Mouse (Mus musculus): ENCODE data around the gene 3110001I22Rik. TPM values are rescaled to one million over a fixed set of nuclear protein-coding genes. Genes with fewer than 3 reads are reported as not detected.

The 3110001I22Rik gene
- total RNA-seq, 2 experiments from 2014 or later: 4.7 to 10.7 TPM

DNA sequence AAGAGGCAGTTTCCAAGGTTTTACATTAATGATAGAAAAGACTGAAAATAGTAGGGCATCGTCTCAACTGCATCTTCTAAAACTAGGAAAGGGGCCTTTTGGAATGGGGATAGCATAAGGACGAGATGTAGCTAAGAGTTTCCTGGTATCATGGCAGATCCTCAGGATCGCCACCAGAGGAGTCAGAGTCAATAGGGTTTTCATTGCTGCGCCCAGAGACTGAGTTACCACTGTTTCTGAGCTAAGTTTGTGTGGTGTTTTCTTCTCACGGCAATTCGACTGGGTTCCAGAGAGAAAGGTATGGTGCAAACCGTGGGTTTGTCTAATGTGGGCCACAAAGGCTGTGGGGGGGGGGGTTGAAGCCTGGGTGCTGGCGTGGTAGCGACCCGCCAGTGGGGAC, 32.9 kb downstream of the 3110001I22Rik start:
- no peak for ATAC-seq (replicated peaks; ENCODE audit: low FRiP score, low TSS enrichment, poor library complexity, severe bottlenecking)

DNA sequence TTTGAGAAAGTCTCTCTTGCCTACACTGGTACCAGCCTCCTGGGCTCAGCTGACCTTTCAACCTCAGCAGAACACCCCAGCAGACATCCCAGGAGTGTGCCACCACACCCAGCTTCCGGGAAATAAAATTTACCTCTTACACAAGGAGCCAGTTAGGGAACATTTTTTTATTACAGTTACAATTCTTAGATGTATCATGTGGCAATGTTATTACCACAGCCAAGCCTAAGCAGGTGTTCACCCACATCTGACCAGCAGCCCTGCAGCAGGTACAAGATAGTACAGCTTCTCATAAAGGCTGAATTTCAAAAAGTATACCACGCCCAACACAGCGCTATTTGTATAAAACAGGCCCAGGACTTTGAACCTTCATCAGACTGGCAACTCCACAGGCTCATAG, 43.2 kb downstream of the 3110001I22Rik start:
- no peak for ATAC-seq (replicated peaks; ENCODE audit: low FRiP score, low TSS enrichment, poor library complexity, severe bottlenecking)

DNA sequence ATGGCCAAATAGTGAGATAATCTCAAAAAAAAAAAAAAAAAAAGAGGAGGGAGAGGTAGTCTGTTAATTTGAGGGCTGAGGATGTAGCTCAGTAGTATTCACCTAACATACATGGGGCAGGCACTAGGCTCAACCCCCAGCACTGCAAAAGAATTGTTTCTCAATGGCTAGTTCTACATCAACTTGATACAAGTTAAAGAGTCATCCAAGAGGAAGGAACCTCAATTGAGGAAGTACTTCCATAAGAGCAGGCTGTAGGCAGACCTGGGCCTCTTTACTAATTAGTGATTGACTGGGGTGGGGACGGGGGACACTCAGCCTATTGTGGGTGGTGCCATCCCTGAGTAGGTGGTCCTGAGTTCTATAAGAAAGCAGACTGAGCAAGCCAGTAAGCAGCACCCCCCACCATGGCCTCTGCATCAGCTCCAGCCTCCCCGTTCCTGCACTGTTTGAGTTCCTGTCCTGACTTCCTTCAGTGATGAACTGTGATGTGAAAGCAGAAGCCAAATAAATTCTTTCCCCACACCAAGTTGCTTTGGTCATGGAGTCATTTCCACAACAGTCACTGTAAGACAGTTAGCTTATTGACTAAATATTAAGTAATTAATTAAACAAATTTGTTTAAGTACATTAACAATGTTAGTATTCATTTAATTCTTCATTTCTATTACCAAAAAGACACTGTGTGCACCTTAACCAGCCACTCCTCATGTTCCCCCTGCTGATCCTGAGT, 45.3 kb downstream of the 3110001I22Rik start:
- no peak for ATAC-seq (replicated peaks; ENCODE audit: low FRiP score, low TSS enrichment, poor library complexity, severe bottlenecking)

DNA sequence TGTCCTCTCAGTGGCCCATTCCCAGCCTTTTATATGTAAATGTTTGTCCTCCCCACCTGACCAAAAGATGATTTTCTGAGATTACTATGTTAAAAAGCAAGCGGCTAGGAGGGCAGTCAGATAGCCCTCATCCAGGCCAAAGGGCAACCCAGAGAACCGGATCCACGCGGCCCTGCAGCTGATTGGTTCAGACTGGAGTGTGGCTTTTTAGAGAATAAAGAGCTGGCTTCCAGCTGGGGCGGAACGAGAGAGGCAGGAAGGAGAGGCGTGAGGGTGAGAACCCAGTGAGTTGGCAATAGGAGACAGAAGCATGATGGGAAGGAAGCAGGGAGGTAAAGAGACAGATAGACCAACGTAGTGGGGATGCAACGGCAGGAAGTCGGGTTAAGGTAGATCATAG, 51.2 kb downstream of the 3110001I22Rik start:
- no peak for ATAC-seq (replicated peaks; ENCODE audit: low FRiP score, low TSS enrichment, poor library complexity, severe bottlenecking)

DNA sequence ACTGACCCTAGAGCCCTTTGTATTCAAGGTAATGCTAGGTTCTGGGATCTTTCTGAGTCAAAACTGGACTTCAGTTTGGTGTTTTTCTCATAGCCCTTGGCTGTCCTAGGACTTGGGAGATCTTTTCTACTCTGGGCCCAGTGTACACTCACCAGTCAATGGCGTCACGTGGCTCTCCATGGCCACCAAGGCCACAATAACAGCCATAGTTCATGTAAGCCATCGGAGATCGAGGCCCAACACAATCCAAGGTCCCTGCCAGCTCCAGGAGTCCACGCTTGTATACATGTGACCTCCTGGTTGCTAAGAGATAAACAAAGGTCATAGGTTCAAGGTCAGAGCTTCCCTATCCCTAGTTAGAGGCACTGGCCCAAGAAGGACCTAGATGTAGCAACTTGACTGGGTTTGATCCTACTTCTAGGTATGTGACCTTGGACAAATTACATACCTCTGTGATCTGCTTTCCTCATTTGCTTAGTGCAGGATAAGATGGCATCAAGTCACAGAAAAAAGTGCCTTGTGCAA, 56.1 kb downstream of the 3110001I22Rik start:
- ATAC-seq (replicated peaks; ENCODE audit: low FRiP score, low TSS enrichment, poor library complexity, severe bottlenecking): no peak

Other genes starting within 250 kb of the 3110001I22Rik start
- gene Parn, start 3.8 kb upstream of the 3110001I22Rik start, total RNA-seq (2014; fragmentation: Nextera tagmentation): 29.3 and 35.9 TPM in 2 replicates
- gene Parn, start 3.8 kb upstream of the 3110001I22Rik start, total RNA-seq (2017): 67.0 and 83.2 TPM in 2 replicates
- 22.2 and 26.0 TPM in 2 replicates for gene Bfar, start 71 bp upstream of the 3110001I22Rik start, total RNA-seq (2014; fragmentation: Nextera tagmentation)
- 29.5 and 35.2 TPM in 2 replicates for gene Bfar, start 71 bp upstream of the 3110001I22Rik start, total RNA-seq (2017)
- gene Pla2g10, start 59.1 kb downstream of the 3110001I22Rik start, total RNA-seq (2014; fragmentation: Nextera tagmentation): not detected in 2 replicates
- gene Pla2g10, start 59.1 kb downstream of the 3110001I22Rik start, total RNA-seq (2017): not detected in 2 replicates
- 37.6 and 47.6 TPM in 2 replicates for gene Rrn3, start 108.8 kb downstream of the 3110001I22Rik start, total RNA-seq (2014; fragmentation: Nextera tagmentation)
- 62.0 and 71.2 TPM in 2 replicates for gene Rrn3, start 108.8 kb downstream of the 3110001I22Rik start, total RNA-seq (2017)
- gene Ntan1, start 146.9 kb downstream of the 3110001I22Rik start, total RNA-seq (2014; fragmentation: Nextera tagmentation): 27.0 and 29.3 TPM in 2 replicates
- gene Ntan1, start 146.9 kb downstream of the 3110001I22Rik start, total RNA-seq (2017): 43.6 and 45.9 TPM in 2 replicates
- gene Pdxdc1, start 231.2 kb downstream of the 3110001I22Rik start, total RNA-seq (2014; fragmentation: Nextera tagmentation): 58.3 and 58.5 TPM in 2 replicates
- 45.7 and 74.5 TPM in 2 replicates for gene Pdxdc1, start 231.2 kb downstream of the 3110001I22Rik start, total RNA-seq (2017)
- gene Mpv17l, start 231.2 kb downstream of the 3110001I22Rik start, total RNA-seq (2014; fragmentation: Nextera tagmentation): 0.22 and 2.0 TPM in 2 replicates
- 0.99 and 1.8 TPM in 2 replicates for gene Mpv17l, start 231.2 kb downstream of the 3110001I22Rik start, total RNA-seq (2017)